Mouse (Mus musculus): ENCODE data around the gene Abce1.
"Not testable (repeated sequence)": the region's sequence is repeated elsewhere in the genome, so short reads cannot be mapped to it uniquely, and the experiment has no call there.

Abce1 gene

GRCm38 (mm10) chr8:79711064-79711961 is at the start of gene Abce1, which contains the start of gene Anapc10:
Gene Abce1 (minus strand): TSS chr8:79711740.
Gene Anapc10 (plus strand): TSS chr8:79711820.
- DNase-seq (ENCODE audit: low read depth): peak; percentile 100

DNA sequence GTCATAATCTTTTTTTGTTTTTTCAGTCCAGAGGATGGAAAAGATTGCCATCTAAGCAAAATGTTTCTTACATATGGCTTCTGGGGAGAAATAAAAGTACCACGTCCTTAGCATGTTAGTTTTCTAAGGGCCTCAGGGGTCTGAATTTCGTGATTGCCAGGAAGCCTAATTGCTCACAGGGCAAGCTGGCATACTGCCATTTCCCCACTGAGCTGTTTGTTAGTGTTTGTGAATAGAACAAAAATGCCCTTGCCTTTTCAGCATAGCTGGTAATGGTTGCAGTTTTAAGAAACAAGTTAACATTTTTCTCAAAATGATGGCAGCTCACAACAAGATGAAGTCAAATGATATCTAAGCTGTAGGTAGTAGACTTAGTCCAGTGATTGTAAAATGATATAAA is 38.8 kb upstream of the Abce1 start:
- peak; percentile 19 for DNase-seq (ENCODE audit: low read depth)

DNA sequence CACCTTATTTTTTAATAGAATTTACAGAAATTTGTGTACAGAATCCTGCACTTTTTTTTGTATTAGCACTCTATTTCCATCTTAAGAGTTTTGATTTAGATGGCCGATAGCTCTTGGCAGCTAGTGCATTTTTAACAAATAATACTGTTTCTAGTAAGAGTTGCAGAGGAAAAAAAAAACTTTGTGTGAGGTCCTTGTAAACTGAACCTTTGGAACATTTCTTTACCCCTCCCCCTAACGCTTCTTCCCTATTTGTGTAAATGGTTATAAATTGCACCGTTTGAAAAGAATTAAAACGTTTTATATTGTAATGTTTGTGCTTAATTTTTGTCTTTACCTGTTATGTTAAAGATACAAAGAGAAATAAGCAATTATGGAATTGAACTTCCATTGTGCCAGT is 37.1 kb upstream of the Abce1 start:
- DNase-seq (ENCODE audit: low read depth): no peak

DNA sequence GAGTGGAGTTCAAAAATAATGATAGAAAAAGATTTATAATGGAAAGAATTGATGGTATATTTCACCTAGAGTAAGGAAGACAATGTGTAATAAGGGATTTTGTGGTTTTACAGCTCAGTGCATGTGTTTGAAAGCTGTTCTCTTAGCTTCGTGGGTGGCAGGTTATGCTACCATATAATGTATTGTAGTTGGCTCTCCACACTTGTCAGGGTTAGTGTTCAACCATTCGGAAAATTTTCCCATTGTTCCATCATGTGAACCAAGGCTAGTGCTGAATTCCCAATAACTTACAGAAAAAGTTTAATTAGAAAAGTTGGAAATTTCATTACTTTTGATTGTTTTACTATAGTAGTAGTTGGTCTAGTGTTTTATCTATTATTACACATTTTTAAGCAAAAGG is 36.6 kb upstream of the Abce1 start:
- DNase-seq (ENCODE audit: low read depth): no peak

- DNase-seq (ENCODE audit: low read depth): peak; percentile 78
Measured at GRCm38 (mm10) chr8:79734304-79734703, 22.8 kb upstream of the Abce1 start.

GRCm38 (mm10) chr8:79727900-79728299 is 16.4 kb upstream of the Abce1 start:
- DNase-seq (ENCODE audit: low read depth): peak; percentile 30

DNA sequence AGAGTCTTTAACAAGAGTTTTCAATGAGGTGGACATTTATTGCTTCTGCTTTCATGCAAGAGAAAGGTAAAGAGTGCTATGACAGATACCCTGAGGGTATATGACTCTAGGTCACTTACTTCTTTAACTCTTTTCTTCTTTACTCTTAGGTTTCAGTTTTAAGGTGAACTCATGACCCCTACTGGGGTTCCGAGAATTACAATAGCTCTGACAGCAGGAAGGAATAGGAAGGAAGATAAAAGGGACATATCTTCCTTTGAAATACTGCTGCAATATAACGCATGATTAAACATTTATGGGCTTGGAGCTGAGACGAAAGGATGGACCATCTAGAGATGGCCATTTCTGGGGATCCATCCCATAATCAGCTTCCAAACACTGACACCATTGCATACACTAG is 13.0 kb upstream of the Abce1 start:
- no peak for DNase-seq (ENCODE audit: low read depth)

- no peak for DNase-seq (ENCODE audit: low read depth)
Measured at GRCm38 (mm10) chr8:79723308-79723707, 11.8 kb upstream of the Abce1 start.

DNA sequence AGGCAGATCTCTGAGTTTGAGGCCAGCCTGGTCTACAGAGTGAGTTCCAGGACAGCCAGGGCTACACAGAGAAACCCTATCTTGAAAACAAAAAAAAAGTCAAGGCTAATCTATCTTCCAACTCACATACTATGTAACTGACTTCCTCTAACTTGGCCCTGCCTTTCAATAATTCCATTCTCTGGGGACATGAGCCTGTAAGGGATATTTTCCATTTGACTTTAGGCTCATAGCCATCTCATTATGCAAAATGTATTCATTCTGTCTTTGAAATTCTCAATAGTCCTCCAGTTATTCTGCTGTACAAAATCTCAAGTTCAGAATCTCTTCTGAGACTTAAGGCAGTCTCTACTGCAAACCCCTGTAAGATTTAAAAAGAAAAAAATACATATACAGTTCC is 10.0 kb upstream of the Abce1 start:
- DNase-seq (ENCODE audit: low read depth): no peak

DNA sequence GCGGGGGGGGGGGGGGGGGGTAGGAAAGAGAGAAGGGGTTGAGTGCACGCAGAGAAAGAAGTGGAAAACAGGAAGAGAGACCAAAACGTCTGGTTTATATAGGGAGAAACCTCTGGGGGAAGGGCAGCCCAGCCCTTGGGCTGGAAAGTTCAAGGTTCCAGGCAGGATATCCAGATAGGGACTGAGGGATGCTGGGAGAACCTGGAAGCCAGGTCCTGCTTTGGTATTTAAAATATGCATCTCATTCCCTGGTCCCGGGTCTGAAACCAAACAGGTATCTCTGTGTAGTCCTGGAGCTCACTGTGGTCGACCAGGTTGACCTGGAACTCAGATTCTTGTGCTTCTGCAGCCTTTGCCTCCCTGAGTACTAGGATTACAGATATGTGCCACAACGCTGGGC is 1.1 kb upstream of the Abce1 start:
- DNase-seq (ENCODE audit: low read depth): no peak

DNA sequence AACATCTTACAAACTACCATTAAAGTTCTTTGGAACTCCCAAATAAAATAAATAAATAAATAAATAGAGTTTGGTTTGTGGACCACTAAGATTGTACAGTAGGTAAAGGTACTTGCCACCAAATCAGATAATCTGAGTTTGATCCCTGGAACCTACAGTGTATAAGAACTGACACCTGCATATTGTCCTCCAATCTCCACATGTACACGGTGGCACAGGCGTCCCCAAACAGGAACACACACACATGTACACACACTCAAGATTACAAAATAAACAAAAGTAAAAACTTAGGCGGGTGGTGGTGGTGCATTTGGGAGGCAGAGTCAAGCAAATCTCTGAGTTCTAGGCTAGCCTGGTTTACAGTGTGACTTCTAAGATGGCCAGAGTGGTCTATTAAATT is 4.9 kb downstream of the Abce1 start:
- no peak for DNase-seq (ENCODE audit: low read depth)

GRCm38 (mm10) chr8:79692531-79692930 is 19.0 kb downstream of the Abce1 start:
- no peak for DNase-seq (ENCODE audit: low read depth)

- not testable (repeated sequence) for DNase-seq (ENCODE audit: low read depth)
Measured at GRCm38 (mm10) chr8:79685927-79686326, 25.6 kb downstream of the Abce1 start.

- DNase-seq (ENCODE audit: low read depth): no peak
Measured at GRCm38 (mm10) chr8:79680965-79681364, 30.6 kb downstream of the Abce1 start.

- DNase-seq (ENCODE audit: low read depth): no peak
Measured at GRCm38 (mm10) chr8:79680555-79680954, 31.0 kb downstream of the Abce1 start.

GRCm38 (mm10) chr8:79680083-79680482 is 31.5 kb downstream of the Abce1 start:
- DNase-seq (ENCODE audit: low read depth): not testable (repeated sequence)

DNA sequence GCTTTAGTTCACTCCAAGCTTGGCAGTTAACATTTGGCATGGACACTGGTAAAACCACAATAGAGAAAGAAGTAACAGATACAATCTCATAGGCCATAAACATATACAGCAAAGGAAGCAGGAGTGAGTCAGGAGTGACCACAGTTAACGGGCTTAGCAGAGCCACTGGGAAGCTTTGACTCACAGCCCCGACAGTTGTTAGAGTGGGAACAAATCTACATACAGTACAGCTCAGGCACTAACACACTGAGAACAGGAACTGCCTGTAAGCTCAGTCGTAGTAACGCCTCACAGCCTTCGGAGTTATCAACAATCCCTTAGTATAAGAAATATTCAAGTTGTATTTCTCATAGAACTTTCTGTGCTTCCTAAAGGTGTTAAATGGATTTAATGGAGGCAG is 32.5 kb downstream of the Abce1 start:
- peak; percentile 73 for DNase-seq (ENCODE audit: low read depth)

- no peak for DNase-seq (ENCODE audit: low read depth)
Measured at GRCm38 (mm10) chr8:79676461-79676860, 35.1 kb downstream of the Abce1 start.

- DNase-seq (ENCODE audit: low read depth): not testable (repeated sequence)
Measured at GRCm38 (mm10) chr8:79658715-79659114, 52.8 kb downstream of the Abce1 start.

- peak; percentile 9 for DNase-seq (ENCODE audit: low read depth)
Measured at GRCm38 (mm10) chr8:79653736-79654135, 57.8 kb downstream of the Abce1 start.

- DNase-seq (ENCODE audit: low read depth): peak; percentile 60
Measured at GRCm38 (mm10) chr8:79650158-79650814, 61.3 kb downstream of the Abce1 start.

- DNase-seq (ENCODE audit: low read depth): no peak
Measured at GRCm38 (mm10) chr8:79649569-79649968, 62.0 kb downstream of the Abce1 start.

DNA sequence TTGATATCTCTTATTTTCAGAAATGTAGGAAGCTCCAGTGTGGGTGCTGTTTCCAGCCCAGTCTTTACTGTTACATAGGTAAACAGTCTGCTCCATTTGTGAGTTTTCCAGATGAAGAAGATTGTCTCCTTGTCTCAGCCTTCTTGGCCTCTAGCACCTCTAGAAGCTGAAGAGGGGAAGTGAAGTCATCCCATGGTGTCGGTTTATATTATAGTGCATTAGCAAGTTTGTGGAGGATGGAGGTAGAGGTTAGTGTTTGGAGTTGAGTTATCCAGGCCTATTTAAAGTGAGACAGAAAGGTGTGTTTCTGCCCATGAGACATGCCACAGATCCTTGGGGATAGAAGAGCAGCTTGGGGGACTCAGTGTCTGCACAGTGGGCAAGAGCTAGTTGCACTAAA is 70.4 kb downstream of the Abce1 start:
- no peak for DNase-seq (ENCODE audit: low read depth)
